Mouse (Mus musculus): ENCODE data around the gene 1700017D01Rik.
"Not testable (repeated sequence)": the region's sequence is repeated elsewhere in the genome, so short reads cannot be mapped to it uniquely, and the experiment has no call there.

1700017D01Rik gene

DNA sequence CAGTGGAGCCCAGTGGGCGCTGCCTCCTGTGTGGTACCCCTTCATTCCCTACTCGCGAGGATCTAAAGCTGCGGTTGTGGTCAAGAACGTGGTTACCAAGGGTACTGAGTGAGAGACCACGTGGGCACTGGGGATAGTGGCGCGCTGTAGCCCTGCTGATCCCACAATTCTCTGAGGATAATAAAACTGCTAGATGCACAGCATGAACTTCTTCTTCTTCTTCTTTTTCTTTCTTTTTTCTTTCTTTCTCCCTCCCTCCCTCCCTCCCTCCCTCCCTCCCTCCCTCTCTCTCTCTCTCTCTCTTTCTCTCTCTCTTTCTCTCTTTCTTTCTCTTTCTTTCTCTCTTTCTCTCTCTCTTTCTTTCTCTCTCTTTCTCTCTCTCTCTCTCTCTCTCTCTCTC is at the start of gene 1700017D01Rik:
1700017D01Rik (minus strand) TSS at position 101 of the 400 bp plus-strand sequence.
- DNase-seq (ENCODE audit: low read depth), result not testable (repeated sequence)

- no peak for DNase-seq (ENCODE audit: low read depth)
These were observed 46.8 kb upstream of the 1700017D01Rik start for GRCm38 (mm10) chr19:11177464-11177863.

DNA sequence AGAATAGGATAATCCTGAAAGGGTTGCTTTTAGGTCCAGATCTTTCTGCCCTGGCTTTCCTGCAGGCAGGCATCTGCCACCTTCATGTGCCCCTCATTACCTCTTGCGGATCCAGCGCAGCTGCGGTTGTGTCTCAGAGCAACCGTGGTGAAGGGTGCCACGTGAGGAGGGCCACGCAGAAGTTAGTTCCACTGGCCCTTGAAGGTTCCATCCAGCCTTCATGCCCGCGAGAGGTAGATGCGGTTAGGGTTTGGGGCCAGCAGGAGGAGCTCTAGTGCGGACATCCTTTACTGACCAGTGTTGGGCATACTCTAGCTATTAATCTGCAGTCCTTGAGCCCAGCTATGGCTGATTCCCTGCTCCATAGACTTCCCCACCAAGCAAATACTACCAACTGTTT is 34.5 kb upstream of the 1700017D01Rik start, which contains the start of gene 1700025F22Rik:
1700025F22Rik (minus strand) TSS at position 149 of the 400 bp plus-strand sequence.
- no peak for DNase-seq (ENCODE audit: low read depth)

DNA sequence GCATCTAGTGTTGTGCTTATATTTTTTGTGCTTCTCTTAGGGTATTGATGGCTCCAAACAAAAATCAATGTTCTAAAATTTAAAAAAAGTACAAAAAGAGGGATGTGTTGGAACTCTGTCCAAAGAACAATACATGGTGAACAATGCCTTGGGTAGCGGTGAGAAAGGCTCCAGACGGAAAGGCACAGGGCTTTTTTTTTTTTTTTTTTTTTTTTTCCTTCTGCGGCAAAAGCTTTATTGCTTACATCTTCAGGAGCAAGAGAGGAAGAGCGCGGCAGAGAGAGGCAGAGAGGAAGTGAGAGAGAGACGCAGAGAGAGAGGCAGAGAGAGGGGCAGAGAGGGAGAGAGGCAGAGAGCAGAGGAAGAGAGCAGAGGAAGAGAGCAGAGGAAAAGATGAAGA is 27.2 kb upstream of the 1700017D01Rik start:
- not testable (repeated sequence) for DNase-seq (ENCODE audit: low read depth)

DNA sequence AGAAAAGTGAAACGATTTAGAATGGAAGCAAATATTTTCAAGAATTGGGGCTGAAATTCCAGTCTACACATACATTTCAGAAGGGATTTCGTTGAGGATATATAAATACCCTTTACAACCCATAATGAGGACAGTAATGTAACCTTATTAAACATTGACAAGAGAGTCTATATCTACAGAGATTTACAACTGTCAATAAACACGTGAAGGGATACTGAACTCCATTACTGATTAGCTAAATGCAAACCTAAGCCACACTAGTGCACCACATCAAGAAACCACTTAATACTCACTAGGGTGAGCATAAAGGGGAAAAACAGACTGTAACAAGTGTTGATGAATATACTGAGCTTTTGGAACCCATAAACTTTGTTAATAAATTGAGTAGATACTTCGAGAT is 4.7 kb upstream of the 1700017D01Rik start:
- no peak for DNase-seq (ENCODE audit: low read depth)

GRCm38 (mm10) chr19:11134852-11135251 is 4.2 kb upstream of the 1700017D01Rik start:
- no peak for DNase-seq (ENCODE audit: low read depth)

DNA sequence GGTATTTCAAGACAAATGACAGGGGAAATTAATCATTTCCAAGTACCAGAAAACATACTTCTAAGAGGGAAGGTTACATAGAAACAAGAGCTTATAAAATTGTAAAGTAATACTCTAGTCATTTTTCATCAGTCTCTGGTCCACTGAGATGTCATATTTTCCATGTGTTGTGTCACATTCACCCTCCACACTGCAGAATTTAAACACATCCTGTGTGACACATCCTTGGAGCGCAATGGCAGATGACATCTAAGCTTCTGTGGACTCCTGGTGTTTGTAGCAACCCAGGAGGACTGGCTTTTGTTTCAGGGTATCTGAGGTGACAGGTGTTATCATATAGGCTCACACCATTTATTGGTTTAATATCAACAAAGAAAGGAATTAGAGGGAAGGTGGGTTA is 974 bp downstream of the 1700017D01Rik start:
- no peak for DNase-seq (ENCODE audit: low read depth)

DNA sequence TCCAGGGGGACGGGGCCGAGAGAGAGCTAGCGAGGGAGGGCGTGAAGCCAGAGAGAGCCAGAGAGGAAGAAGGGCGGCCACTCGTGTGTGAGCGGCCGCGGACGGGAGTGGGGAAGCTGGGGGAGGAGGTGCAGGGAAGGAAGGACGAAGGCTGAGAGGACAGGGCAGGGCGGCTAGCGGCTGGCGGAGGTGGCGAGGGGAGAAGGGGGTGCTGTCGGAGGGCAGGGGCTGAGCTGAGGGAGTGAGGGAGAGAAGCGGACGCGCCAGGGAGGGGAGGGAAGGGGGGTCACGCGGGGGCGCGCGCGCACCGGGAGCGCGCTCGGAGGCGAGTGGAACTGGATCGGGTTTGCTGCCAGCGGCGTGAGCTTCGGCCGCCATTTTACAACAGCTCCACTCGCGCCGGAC is 9.7 kb downstream of the 1700017D01Rik start:
- DNase-seq (ENCODE audit: low read depth), result not testable (repeated sequence)

GRCm38 (mm10) chr19:11119338-11119737 is 11.3 kb downstream of the 1700017D01Rik start:
- no peak for DNase-seq (ENCODE audit: low read depth)

DNA sequence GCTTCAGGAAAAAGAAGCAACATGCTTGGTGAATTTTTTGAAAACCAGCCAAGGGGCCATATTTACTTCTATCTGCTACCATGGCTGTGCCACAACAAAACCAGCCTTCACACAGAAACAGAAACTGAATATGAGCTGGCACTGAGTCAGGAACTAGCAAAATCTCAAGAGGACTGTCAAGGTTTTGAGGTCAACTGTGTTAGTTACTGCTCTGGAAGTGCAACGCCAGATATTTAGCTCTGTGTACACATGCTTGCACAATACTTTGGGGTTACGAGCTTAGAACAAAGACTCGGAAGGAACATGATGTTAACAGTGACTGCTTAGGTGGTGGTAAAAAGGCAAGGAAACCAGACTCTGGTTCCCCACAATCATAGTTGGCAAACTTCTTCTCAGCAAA is 22.9 kb downstream of the 1700017D01Rik start:
- DNase-seq (ENCODE audit: low read depth), result no peak

- DNase-seq (ENCODE audit: low read depth), result no peak
These were observed 28.8 kb downstream of the 1700017D01Rik start for GRCm38 (mm10) chr19:11101880-11102279.

DNA sequence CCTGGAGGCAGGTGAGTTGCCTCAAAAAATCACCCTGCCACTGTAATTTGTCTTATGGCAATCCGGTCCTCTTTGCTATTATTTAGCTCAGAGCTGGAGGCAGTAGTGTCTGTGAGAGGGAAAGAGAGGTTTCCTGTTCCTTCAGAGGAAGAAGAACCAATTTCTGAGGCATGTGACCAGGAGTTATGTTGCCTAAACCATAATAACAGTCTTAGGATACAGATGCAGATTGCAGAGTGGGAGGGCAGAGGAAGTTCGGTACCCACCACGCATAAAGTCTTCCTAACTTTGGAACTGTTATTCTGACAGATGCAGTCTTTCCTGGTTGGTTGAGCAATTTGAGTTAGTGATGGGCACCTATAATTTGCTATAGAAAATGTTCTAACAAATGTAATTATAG is 32.3 kb downstream of the 1700017D01Rik start:
- DNase-seq (ENCODE audit: low read depth), result no peak

DNA sequence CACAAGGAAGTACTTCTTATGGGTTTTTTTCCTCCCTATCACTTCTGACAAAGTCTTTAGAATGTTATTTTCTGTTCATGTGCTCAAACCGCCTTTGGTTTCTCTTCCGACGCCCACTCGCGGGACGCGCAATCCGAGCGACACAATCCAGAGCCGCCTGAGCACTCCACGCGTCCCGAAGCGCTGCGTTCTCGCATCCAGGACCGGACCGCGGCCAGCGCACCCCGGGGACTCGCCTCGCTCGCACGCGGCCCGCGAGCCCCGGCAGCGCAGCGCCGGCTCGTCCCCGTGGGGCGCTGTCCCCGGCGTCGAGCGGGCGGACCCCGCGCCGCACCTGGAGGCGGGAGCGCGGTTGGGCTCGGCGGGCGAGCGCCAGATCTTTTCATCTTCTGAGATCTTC is 38.5 kb downstream of the 1700017D01Rik start:
- DNase-seq (ENCODE audit: low read depth), result not testable (repeated sequence)

DNA sequence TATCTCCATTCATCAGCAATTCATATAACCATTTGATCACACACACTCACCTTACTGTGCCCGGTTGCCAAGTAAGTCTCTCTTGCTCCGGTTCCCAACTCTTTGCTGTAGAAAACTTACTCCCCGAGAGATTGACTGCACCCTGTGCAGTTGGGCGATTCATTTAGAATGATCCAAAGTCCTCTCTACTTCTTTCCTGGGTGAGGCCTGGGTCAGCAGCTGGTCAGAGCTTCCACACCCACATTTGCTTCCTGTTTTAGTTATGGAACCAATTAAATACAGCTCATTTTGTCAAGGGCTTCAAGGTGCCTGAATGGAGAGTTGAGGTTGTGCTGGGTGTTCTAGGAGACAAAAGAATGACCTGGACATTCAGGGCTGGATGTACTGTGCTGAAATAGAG is 49.7 kb downstream of the 1700017D01Rik start, which contains the start of gene Ms4a8a:
Ms4a8a (minus strand) TSS at position 169 of the 400 bp plus-strand sequence.
- no peak for DNase-seq (ENCODE audit: low read depth)

DNA sequence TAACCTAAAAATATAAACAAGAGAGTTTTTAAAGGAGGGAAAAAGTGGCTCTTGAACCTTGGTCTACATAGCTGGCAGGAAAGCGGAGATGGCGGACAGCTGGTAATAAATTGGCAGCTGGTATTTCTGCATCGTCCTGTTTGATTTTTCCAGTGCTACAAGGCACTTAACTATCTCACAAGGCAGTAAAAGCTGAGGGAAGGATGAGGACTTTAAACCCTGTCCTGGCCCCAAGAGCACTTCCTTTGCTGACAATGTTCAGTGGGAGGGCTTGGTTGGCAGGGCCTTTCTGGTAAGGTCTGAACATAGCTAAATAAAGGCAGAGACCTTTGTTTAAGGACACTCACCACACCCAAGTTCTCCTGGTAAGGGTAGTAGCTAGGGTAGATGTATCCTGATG is 60.3 kb downstream of the 1700017D01Rik start:
- DNase-seq (ENCODE audit: low read depth), result no peak

- no peak for DNase-seq (ENCODE audit: low read depth)
These were observed 65.3 kb downstream of the 1700017D01Rik start for GRCm38 (mm10) chr19:11065202-11065875.

DNA sequence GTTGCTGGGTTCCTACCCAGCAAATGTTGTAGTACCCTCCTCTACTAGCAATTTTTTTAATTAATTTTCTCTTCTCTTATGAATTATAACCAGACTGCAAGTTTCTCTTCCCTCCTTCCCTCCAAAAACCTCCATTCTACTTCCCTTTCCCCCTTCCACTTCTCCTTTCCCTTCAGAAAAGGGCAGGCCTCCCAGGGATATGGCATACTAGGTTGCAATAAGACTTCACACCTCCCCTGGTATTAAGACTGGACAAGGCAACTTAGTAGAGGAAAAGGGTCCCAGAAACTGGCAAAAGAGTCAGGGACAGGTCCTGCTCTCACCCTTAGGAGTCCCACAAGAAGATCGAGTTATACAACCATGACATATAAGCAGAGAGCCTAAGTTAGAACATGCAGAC is 69.8 kb downstream of the 1700017D01Rik start:
- no peak for DNase-seq (ENCODE audit: low read depth)

GRCm38 (mm10) chr19:11059967-11060366 is 70.7 kb downstream of the 1700017D01Rik start:
- no peak for DNase-seq (ENCODE audit: low read depth)

DNA sequence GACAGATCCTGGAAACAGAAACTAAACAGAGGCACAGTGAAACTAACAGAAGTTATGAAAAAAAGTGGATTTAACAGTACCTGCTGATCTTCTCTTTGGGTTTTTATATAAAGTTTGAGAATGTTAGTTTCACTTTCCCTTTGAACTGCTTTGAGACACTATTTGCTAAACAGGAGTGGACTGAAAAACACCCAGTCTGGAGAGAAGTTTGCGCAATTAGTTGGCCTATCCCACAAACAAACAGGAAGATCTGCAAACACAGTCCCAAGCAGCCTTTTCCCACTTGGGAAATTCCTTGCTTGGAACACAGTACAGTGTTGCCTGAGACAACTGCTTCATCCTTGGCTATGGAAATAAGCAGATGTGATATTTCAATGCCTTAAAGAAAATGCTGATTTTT is 75.0 kb downstream of the 1700017D01Rik start:
- not testable (repeated sequence) for DNase-seq (ENCODE audit: low read depth)

- DNase-seq (ENCODE audit: low read depth), result no peak
These were observed 77.4 kb downstream of the 1700017D01Rik start for GRCm38 (mm10) chr19:11053277-11053676.

DNA sequence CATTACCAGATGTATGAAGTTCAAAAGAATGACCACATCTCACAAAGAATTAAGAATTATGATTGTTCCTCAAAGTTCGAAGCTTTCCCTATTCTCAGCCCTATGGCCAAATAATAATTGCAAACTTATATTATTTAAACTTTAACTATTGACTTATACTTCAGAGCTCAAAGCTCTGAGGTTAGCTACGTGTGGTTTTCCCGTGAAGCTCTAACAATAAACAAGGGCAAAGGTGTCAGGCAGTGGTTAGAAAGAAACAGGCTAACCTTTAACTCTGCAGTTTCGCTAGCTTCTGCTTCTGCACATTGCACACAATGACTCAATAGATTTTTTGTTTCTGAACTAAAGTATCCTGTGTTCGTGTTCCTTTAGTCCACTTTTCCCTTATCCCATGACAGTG is 77.8 kb downstream of the 1700017D01Rik start:
- DNase-seq (ENCODE audit: low read depth), result no peak

DNA sequence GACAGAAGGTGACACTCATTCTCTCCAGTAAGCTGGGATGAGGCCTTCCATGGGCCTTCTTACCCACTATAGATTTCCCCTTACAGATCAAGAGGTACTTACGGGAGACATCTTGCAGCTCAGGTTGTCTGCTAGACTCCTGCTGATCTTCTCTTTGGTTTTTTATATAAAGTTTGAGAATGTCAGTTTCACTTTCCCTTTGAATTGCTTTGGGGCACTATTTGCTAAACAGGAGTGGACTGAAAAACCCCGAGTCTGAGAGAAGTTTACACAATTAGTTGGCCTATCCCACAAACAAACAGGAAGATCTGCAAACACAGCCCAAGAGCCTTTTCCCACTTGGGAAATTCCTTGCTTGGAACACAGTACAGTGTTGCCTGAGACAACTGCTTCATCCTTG is 80.4 kb downstream of the 1700017D01Rik start:
- no peak for DNase-seq (ENCODE audit: low read depth)

- no peak for DNase-seq (ENCODE audit: low read depth)
These were observed 81.2 kb downstream of the 1700017D01Rik start for GRCm38 (mm10) chr19:11049426-11049825.

DNA sequence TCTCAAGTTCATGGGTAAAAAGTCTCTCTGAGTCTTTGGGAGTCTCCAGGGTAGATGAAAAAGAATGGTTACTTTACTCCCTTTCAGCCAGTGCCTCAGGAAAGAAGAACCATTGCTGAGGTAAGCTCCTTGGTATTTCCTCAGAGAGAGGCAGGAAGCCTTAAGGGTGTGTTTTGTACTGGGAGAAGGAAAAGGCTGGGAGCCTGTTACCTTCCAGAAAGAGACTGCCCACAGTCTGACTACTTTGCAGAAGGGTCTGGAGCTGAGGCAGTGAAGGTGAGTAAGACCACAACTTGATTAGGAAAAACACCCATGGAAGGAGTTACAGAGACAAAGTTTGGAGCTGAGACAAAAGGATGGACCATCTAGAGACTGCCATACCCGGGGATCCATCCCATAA is 82.2 kb downstream of the 1700017D01Rik start:
- no peak for DNase-seq (ENCODE audit: low read depth)

Data from fibroblast of lung, adult 2 months (primary cell).